Mouse (Mus musculus) bone marrow, adult 2 months (tissue): ENCODE measurements around the gene Cc2d2a. TPM values are rescaled to one million over a fixed set of nuclear protein-coding genes. Genes with fewer than 3 reads are reported as not detected.

Source experiments
- H3K27ac ChIP-seq: fragments of 200-500 bp; 2 replicates; pipeline ENCODE4 v1.5.1; 2012; ENCODE audit warnings: low read depth, mild to moderate bottlenecking, control low read depth, inconsistent platforms, low read length; ENCODE audit not compliant: control insufficient read depth, poor library complexity, insufficient read depth
- H3K4me1 ChIP-seq: fragments of 200-500 bp; 2 replicates; pipeline ENCODE4 v1.6.1; 2011; ENCODE audit warnings: low read length; ENCODE audit not compliant: control insufficient read depth, insufficient read depth
- H3K4me3 ChIP-seq: fragments of 200-500 bp; replicated peaks from 2 replicates; pipeline ENCODE3; 2011; ENCODE audit warnings: mild to moderate bottlenecking, low read depth, low read length, control low read depth; ENCODE audit not compliant: control insufficient read depth
- CTCF ChIP-seq: fragments of 200-500 bp; IDR thresholded peaks from 2 replicates; pipeline ENCODE4 v1.5.1; 2011; ENCODE audit warnings: low read length, control low read depth; ENCODE audit not compliant: control insufficient read depth, insufficient read depth
- POLR2A ChIP-seq: fragments of 200-500 bp; IDR thresholded peaks from 2 replicates; pipeline ENCODE4 v1.6.1; 2011; ENCODE audit warnings: low read depth, mild to moderate bottlenecking, control low read depth, low read length, borderline replicate concordance; ENCODE audit not compliant: control insufficient read depth
- WGBS: fragments of 180-500 bp; shearing (Covaris S2); methylation state at CpG from one replicate; pipeline ENCODE4 v1.1.7; 2018; 5-methylcytosine and 5-hydroxymethylcytosine counted together
- polyA plus RNA-seq: library from polyadenylated mRNA; stranded (reverse); fragments of >200 nt; gene quantifications from 2 replicates; pipeline ENCODE4 v1.2.4, GENCODE M21; 2011; ENCODE audit warnings: low replicate concordance; ENCODE audit not compliant: missing spikeins, insufficient read depth, insufficient read length

The Cc2d2a gene
- polyA plus RNA-seq, 1 experiment: 1.1 TPM

DNA sequence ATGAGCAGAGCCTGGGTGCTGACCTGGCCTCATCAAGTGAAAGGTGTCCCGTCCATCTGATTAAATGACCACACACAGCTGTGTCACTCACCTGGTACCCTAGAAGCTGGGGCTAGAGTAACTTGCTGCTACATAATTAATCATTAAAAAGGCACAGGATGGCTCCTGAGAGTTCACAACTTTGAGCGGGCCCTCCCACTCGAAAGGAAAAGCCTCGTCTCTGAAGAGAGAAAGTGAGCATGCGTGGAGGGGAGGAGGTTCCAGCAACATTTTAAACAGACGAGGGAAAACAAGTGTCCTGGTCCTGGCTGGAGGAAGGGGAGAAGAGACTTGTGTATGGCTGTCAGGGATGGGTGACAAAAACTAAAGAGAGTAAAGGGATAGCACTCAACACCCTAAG, 1.4 kb downstream of the Cc2d2a start:
- WGBS: 82% methylated on average over 6 of the region's 6 CpGs
- TF ChIP-seq POLR2A: no peak
- no peak for TF ChIP-seq CTCF
- Histone ChIP-seq H3K4me1 (no peaks in the 10 kb centered on the region), H3K4me3 (no peak overlapping the region), H3K27ac (no peak overlapping the region)

GRCm38 (mm10) chr5:43665144-43665543, 3.0 kb downstream of the Cc2d2a start:
- Histone ChIP-seq H3K27ac (no peak overlapping the region), H3K4me3 (no peak overlapping the region), H3K4me1 (no peaks in the 10 kb centered on the region)
- WGBS: 71% methylated on average over 5 of the region's 5 CpGs
- TF ChIP-seq CTCF (no peak), POLR2A (no peak)

DNA sequence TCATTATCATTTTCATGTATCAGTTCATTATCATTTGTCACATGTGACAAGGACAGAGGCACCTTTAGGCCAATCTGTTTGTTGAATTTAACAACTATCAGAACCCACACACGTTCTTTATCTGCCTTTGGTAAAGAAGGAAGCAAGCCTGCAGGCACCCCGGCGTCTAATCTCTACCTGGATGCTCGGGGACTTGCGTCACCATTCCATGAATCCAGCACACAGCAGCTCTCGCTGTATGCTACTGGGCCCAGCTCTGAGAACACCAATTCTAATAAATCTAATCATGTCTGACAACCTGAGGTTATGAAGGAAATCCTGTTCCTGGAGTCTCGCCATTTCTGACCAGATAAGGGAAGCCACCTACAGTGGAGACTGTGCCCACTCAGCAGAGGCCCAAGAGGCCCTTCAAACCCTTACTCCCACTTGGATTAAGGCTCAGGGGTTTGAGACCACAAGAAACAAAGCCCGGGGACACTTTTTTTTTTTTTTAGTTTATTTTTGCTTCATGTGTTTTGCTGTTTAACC, 7.0 kb downstream of the Cc2d2a start:
- Histone ChIP-seq H3K4me3 (no peak overlapping the region), H3K4me1 (no peaks in the 10 kb centered on the region), H3K27ac (no peak overlapping the region)
- no peak for TF ChIP-seq POLR2A
- TF ChIP-seq CTCF: no peak
- WGBS: 17% methylated on average over 8 of the region's 8 CpGs

DNA sequence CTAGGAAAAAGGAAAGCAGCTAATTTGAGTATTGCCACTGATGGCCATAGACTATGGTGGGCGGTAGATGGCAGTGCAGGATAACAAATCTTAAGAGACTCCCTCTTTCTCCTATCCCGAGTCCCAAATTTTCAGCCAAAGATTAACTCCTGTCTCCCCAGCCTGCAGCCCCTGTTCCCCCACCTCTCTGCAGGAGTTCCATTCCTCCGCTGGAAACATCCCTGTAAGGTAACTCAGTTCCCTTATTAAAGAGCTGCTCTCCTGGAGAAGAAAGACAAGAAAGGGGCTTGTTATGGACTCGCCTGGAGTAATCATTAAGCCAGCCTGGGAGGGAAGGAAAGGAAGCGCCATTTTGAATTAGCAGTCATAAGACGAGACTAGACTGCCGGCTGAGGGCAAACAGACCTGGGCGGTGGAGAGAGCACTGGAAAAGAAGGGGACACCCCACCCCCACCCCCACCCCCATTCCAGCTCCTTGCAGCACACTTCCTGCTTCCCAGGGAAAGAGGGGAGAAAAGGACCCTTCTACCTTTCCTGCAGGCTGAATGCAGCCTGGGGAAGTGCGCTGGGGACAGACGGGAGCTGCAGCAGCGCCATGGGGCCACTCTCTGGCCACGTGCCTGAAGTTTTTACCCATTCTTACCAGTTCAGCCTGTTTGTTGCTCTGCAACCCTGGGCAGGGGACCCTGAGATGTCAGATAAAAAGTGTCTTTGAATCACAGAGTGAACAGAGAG, 10.2 kb downstream of the Cc2d2a start:
- no peaks in the 10 kb centered on the region for H3K4me1 ChIP-seq
- TF ChIP-seq CTCF (0 out of 2 replicates have a peak, but pooled peaks have one; percentile 12), POLR2A (no peak)
- H3K4me3 ChIP-seq: no peak overlapping the region
- WGBS: 10% methylated on average over 12 of the region's 12 CpGs
- no peak overlapping the region for H3K27ac ChIP-seq

DNA sequence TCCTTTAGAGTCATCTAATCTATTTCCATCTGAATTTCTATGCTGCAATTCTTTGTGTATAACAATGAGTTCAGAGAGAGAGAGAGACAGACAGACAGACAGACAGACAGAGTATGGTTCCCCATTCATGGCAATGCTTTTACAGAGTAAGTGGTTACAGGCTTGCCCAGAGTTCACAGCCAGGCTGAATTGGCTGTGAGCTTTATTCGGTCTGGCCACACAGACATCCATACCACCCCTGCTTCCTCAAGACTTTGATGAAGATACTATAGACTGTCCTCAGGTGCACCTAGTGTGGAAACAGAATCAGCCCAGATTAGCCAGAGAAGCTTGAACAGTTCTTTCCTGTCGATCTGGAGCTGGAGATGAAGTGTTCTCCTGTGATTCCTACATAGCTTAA, 10.9 kb downstream of the Cc2d2a start:
- 74% methylated on average over 2 of the region's 2 CpGs for WGBS
- Histone ChIP-seq H3K4me1 (no peaks in the 10 kb centered on the region), H3K27ac (no peak overlapping the region), H3K4me3 (no peak overlapping the region)
- TF ChIP-seq POLR2A (no peak), CTCF (no peak)

- WGBS: 86% methylated on average over 5 of the region's 5 CpGs
- H3K27ac ChIP-seq: no peak overlapping the region
- no peaks in the 10 kb centered on the region for H3K4me1 ChIP-seq
- no peak overlapping the region for H3K4me3 ChIP-seq
- no peak for TF ChIP-seq CTCF
- TF ChIP-seq POLR2A: no peak
Measured at GRCm38 (mm10) chr5:43685466-43685865, 23.3 kb downstream of the Cc2d2a start.

DNA sequence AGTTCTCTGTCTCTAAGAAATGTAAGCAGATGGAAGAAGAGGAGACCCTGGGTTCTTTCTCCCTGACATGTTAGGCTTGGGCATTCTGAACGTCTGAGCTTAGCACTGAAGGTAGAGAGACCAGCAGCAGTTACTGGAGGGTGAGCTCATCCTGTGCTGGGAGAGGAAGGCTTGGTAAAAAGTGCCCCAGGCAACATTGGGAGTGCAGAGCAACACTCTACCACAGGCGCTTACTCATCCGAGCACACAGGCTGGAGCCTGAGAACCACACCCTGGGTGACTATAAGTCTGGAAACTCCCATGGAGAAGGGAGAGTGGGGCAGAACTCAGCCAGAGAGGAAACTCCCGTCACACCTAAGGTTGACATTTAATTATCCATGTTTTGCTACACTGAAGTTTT, 30.3 kb downstream of the Cc2d2a start:
- Histone ChIP-seq H3K27ac (no peak overlapping the region), H3K4me1 (no peaks in the 10 kb centered on the region), H3K4me3 (no peak overlapping the region)
- TF ChIP-seq POLR2A (no peak), CTCF (no peak)
- 72% methylated on average over 4 of the region's 4 CpGs for WGBS

- no peaks in the 10 kb centered on the region for H3K4me1 ChIP-seq
- 87% methylated on average over 3 of the region's 3 CpGs for WGBS
Measured at GRCm38 (mm10) chr5:43697133-43697532, 35.0 kb downstream of the Cc2d2a start.

DNA sequence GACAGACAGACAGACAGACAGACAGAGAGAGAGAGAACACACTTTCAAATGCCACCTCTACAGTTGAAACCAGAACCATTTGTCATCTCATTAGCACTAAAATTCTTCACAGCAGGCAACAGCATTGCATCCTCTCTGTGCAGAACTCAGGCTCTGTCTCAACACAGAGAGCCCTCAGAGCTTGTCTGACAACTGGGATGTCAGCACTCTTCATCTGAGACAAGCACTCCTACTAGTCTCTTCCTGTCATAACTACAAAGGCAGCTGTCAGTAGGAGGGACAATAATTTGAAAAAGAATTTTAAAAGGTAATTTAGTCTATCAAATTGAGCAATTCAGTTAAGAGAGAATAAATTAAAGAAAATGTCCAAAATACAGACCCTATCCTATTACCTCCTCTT, 37.1 kb downstream of the Cc2d2a start:
- H3K27ac ChIP-seq: no peak overlapping the region
- H3K4me1 ChIP-seq: no peaks in the 10 kb centered on the region
- no peak overlapping the region for H3K4me3 ChIP-seq
- TF ChIP-seq CTCF (no peak), POLR2A (no peak)

More at GRCm38 (mm10) chr5:43697133-43697532, 35.0 kb downstream of the Cc2d2a start:
- H3K27ac ChIP-seq: no peak overlapping the region
- no peak for TF ChIP-seq CTCF
- no peak for TF ChIP-seq POLR2A
- H3K4me3 ChIP-seq: no peak overlapping the region
